Mouse (Mus musculus) neural tube, embryonic 14.5 days (tissue): ENCODE data around the gene Slc25a31. TPM values are rescaled to one million over a fixed set of nuclear protein-coding genes. Genes with fewer than 3 reads are reported as not detected.

ENCODE experiments used
- ATAC-seq: fragments of 200-750 bp; cut with Nextera tagmentation; 2 replicates; pipeline ENCODE4 v1.8.0; 2017; ENCODE audit warnings: low read depth, mild to moderate bottlenecking, moderate TSS enrichment, moderate library complexity
- H3K27ac ChIP-seq: fragments of 300-500 bp; sonication (generic); 2 replicates; pipeline ENCODE4 v1.5.1; 2014; ENCODE audit warnings: low read depth, mild to moderate bottlenecking, control low read depth, low read length, moderate library complexity, mixed read lengths
- H3K27me3 ChIP-seq: fragments of 300-500 bp; sonication (generic); 2 replicates; pipeline ENCODE4 v1.6.1; 2014; ENCODE audit warnings: low read length; ENCODE audit not compliant: control insufficient read depth, insufficient read depth
- H3K36me3 ChIP-seq: fragments of 300-500 bp; sonication (generic); 2 replicates; pipeline ENCODE4 v1.6.1; 2014; ENCODE audit warnings: low read length, mixed read lengths; ENCODE audit not compliant: control insufficient read depth, insufficient read depth
- H3K4me1 ChIP-seq: fragments of 300-500 bp; sonication (generic); 2 replicates; pipeline ENCODE4 v1.6.1; 2014; ENCODE audit warnings: low read length; ENCODE audit not compliant: control insufficient read depth, insufficient read depth
- H3K4me2 ChIP-seq: fragments of 300-500 bp; sonication (generic); 2 replicates; pipeline ENCODE4 v1.6.1; 2014; ENCODE audit warnings: mild to moderate bottlenecking, low read depth, low read length, control low read depth
- H3K4me3 ChIP-seq: fragments of 300-500 bp; sonication (generic); 2 replicates; pipeline ENCODE4 v1.5.1; 2014; ENCODE audit warnings: low read depth, low read length, control low read depth, mixed read lengths
- H3K9ac ChIP-seq: fragments of 300-500 bp; sonication (generic); replicated peaks from 2 replicates; pipeline ENCODE4 v1.6.1; 2014; ENCODE audit warnings: low read depth, mild to moderate bottlenecking, control low read depth, low read length, mixed read lengths
- H3K9me3 ChIP-seq: fragments of 300-500 bp; sonication (generic); 2 replicates; pipeline ENCODE4 v1.6.1; 2016; ENCODE audit warnings: low read length; ENCODE audit not compliant: control insufficient read depth
- WGBS: fragments of 180-500 bp; shearing (Covaris S2); extraction: QIAGEN DNeasy Blood & Tissue Kit; methylation state at CpG from one replicate; pipeline ENCODE4 v1.1.7; 2014; 5-methylcytosine and 5-hydroxymethylcytosine counted together
- polyA plus RNA-seq: library from polyadenylated mRNA; unstranded; fragments of >200 nt; fragmentation: Nextera tagmentation; extraction: Ambion mirVana; gene quantifications from 2 replicates; pipeline ENCODE4 v1.2.1, GENCODE M21; 2014

Gene Slc25a31
- polyA plus RNA-seq: 0.09 and 0.44 TPM in 2 replicates

- H3K9ac ChIP-seq: no peak within 1 kb of the TSS
- H3K27me3 ChIP-seq: no peaks in the 10 kb centered on the region
- no peak within 1 kb of the TSS for H3K27ac ChIP-seq
- H3K4me2 ChIP-seq: no peak within 1 kb of the TSS
- WGBS: 89% methylated on average over 30 of the region's 30 CpGs
- no peak for ATAC-seq
- no peak within 1 kb of the TSS for H3K4me3 ChIP-seq
- no peaks in the 10 kb centered on the region for H3K9me3 ChIP-seq
- H3K36me3 ChIP-seq: no peaks in the 10 kb centered on the region
- no peaks in the 10 kb centered on the region for H3K4me1 ChIP-seq
Observed at GRCm38 (mm10) chr3:40708655-40709054, at the start of gene Slc25a31. TSS of gene Slc25a31 (plus strand) at chr3:40708855.

DNA sequence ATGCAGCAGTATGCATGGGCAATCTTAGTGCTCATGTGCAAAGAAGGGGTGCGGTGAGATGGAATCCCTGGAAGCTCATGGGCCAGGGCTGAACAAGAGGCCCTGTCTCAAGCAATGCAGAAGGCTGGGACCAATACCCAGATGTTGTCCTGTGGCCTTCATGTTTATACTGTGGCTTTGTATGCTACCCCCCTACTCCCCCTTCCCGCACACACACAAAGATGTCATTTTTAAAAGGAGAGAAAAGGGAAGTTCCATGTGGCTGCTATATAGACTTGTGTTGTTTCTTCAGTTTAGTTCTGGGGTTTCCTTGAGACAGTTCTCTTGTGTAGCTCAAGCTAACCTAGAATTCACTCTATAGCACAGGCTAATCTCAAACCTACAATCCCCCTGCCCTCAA, 48.4 kb upstream of the Slc25a31 start:
- 91% methylated on average over 2 of the region's 2 CpGs for WGBS
- no peak for ATAC-seq

GRCm38 (mm10) chr3:40666109-40666508, 42.5 kb upstream of the Slc25a31 start:
- Histone ChIP-seq H3K4me3 (no peak overlapping the region), H3K36me3 (no peaks in the 10 kb centered on the region), H3K9ac (no peak overlapping the region), H3K9me3 (no peaks in the 10 kb centered on the region), H3K27ac (no peak overlapping the region), H3K27me3 (no peaks in the 10 kb centered on the region), H3K4me1 (no peaks in the 10 kb centered on the region), H3K4me2 (no peak overlapping the region)
- 88% methylated on average over 4 of the region's 4 CpGs for WGBS
- ATAC-seq: no peak

More for the DNA sequence above, 48.4 kb upstream of the Slc25a31 start:
- no peak overlapping the region for H3K27ac ChIP-seq
- H3K4me1 ChIP-seq: no peaks in the 10 kb centered on the region
- H3K4me2 ChIP-seq: no peak overlapping the region
- no peak overlapping the region for H3K9ac ChIP-seq
- no peaks in the 10 kb centered on the region for H3K36me3 ChIP-seq
- no peak overlapping the region for H3K4me3 ChIP-seq
- no peaks in the 10 kb centered on the region for H3K9me3 ChIP-seq
- H3K27me3 ChIP-seq: no peaks in the 10 kb centered on the region

- Histone ChIP-seq H3K4me1 (no peaks in the 10 kb centered on the region), H3K9ac (no peak overlapping the region), H3K27ac (no peak overlapping the region), H3K9me3 (no peaks in the 10 kb centered on the region), H3K4me3 (no peak overlapping the region), H3K4me2 (no peak overlapping the region), H3K36me3 (no peaks in the 10 kb centered on the region), H3K27me3 (no peaks in the 10 kb centered on the region)
- 65% methylated on average over 8 of the region's 8 CpGs for WGBS
- no peak for ATAC-seq
Observed at GRCm38 (mm10) chr3:40666861-40667719, 41.6 kb upstream of the Slc25a31 start.

- no peaks in the 10 kb centered on the region for H3K4me1 ChIP-seq
- WGBS: 72% methylated on average over 6 of the region's 6 CpGs
- H3K4me2 ChIP-seq: no peak overlapping the region
- H3K27ac ChIP-seq: no peak overlapping the region
- no peaks in the 10 kb centered on the region for H3K9me3 ChIP-seq
- no peaks in the 10 kb centered on the region for H3K36me3 ChIP-seq
- H3K27me3 ChIP-seq: no peaks in the 10 kb centered on the region
- no peak overlapping the region for H3K9ac ChIP-seq
- no peak overlapping the region for H3K4me3 ChIP-seq
- ATAC-seq: no peak
Observed at GRCm38 (mm10) chr3:40668889-40669288, 39.8 kb upstream of the Slc25a31 start.

DNA sequence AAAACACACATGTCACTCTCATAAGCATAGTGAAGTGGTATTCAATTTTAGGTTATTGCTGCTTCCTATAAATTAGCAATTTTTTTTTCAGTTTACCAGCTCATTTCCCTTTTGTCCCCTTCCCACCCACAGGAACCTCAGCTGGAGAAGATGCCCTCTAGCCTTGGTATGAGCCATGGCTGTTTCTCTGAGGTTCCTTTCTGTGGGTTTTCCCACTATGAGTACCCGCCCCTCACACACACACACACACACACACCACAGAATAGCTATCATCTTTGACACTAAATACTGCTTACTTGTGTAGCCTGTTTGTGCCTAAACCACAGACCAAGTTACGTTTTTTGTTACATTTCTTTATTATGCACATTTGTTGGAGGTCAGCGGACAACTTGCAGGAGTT, 39.3 kb upstream of the Slc25a31 start:
- no peak overlapping the region for H3K9ac ChIP-seq
- 97% methylated on average over 3 of the region's 3 CpGs for WGBS
- no peaks in the 10 kb centered on the region for H3K27me3 ChIP-seq
- no peak overlapping the region for H3K27ac ChIP-seq
- no peak for ATAC-seq
- no peaks in the 10 kb centered on the region for H3K36me3 ChIP-seq
- H3K4me3 ChIP-seq: no peak overlapping the region
- no peak overlapping the region for H3K4me2 ChIP-seq
- H3K9me3 ChIP-seq: no peaks in the 10 kb centered on the region
- no peaks in the 10 kb centered on the region for H3K4me1 ChIP-seq

DNA sequence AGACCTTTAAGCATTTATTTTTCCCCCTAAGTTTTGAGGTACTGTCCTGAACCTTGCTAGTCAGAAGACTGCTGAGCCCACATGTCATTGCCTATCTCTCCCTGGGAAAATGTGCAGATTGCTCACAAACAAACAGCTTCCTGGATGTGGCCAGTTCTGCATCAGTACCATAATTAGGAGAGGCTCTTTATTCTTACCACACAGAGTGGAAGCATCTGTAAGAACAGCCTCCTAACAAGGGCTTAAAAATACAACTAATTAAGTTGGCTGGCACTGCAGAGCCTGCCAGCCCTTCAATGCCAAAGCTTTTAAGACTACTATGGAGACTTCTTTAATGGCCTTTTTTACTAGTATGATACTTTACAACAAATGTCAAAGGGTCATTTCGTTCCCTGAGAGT, 35.1 kb upstream of the Slc25a31 start:
- Histone ChIP-seq H3K9me3 (no peaks in the 10 kb centered on the region), H3K4me1 (no peaks in the 10 kb centered on the region), H3K9ac (no peak overlapping the region), H3K27me3 (no peaks in the 10 kb centered on the region), H3K36me3 (no peaks in the 10 kb centered on the region), H3K27ac (no peak overlapping the region), H3K4me2 (no peak overlapping the region), H3K4me3 (no peak overlapping the region)
- WGBS: 50% methylated on average over 1 of the region's 1 CpGs
- ATAC-seq: peak; percentile 61; the same call in 1 of the 2 replicates

DNA sequence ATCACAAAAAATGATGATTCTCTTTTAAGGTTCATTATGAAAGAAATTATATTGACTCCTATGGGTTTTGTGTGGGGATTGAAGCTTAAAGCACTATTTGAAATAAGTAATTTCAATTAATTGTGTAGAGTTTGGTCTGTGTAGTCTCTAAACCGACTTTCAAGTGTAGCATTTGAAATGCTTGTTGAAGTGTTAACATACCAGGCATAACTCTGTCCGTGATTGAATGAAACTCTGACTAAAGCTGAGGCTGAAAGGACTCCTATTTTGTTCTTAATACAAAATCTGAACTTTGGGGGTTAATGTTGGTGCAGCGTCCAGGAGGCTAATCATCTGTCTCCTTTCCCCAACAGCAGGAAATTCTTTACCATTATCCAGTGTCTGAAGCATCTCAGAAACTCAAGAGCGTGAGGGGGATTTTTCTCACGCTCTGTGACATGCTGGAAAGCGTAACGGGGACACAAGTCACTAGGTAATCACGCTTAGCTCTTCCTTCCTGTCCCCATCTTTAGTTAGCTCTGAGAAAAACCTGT, 33.7 kb upstream of the Slc25a31 start:
- WGBS: 49% methylated on average over 8 of the region's 8 CpGs

GRCm38 (mm10) chr3:40678856-40679255, 29.8 kb upstream of the Slc25a31 start:
- no peaks in the 10 kb centered on the region for H3K27me3 ChIP-seq
- H3K27ac ChIP-seq: no peak overlapping the region
- H3K9ac ChIP-seq: no peak overlapping the region
- no peaks in the 10 kb centered on the region for H3K9me3 ChIP-seq
- WGBS: 54% methylated on average over 1 of the region's 1 CpGs
- H3K36me3 ChIP-seq: no peaks in the 10 kb centered on the region
- no peak overlapping the region for H3K4me2 ChIP-seq
- no peak overlapping the region for H3K4me3 ChIP-seq
- no peaks in the 10 kb centered on the region for H3K4me1 ChIP-seq
- ATAC-seq: no peak

More for the DNA sequence above, 33.7 kb upstream of the Slc25a31 start:
- Histone ChIP-seq H3K27ac (no peak overlapping the region), H3K4me1 (no peaks in the 10 kb centered on the region), H3K9ac (no peak overlapping the region), H3K27me3 (no peaks in the 10 kb centered on the region), H3K9me3 (no peaks in the 10 kb centered on the region), H3K36me3 (no peaks in the 10 kb centered on the region), H3K4me3 (no peak overlapping the region), H3K4me2 (no peak overlapping the region)
- no peak for ATAC-seq
